ENCODE assay signal across 15 mouse cellular contexts in the genomic region with DNA sequence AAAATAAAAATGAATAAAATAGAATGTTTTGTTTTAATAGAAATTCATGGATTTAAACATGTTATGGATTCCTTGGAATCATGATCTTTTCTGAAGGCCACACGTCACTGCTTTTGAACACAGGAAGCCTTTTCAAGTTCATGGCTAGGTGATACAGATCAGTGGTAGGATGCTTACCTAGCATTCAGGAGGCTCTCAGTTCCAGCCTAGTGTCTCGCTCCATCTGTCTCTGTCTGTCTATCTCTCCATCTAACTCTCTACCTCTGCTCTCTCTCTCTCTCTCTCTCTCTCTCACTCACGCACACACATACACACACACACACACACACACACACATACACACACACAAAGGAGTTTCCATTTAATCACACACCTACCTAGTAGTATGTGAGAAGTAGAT.
"Had no signal": no experiment of that assay in that cellular context is flagged by ENCODE, and none has a peak within 500 bp of the region (broad histone marks: within the 10 kb centered on the region; RNA-seq: fewer than 3 reads in every experiment).

No protein-coding gene starts in this region.

- H3K27me3 ChIP-seq: liver, embryonic 13.5 days; midbrain, embryonic 12.5 days; midbrain, embryonic 15.5 days; neural tube, embryonic 13.5 days had no signal

- ATAC-seq: midbrain, embryonic 15.5 days had no signal

- H3K4me2 ChIP-seq: liver, embryonic 13.5 days; midbrain, embryonic 12.5 days; midbrain, embryonic 15.5 days; neural tube, embryonic 13.5 days had no signal

- H3K27ac ChIP-seq: left cerebral cortex, adult 2 months; liver, embryonic 13.5 days; midbrain, embryonic 12.5 days; midbrain, embryonic 15.5 days; neural tube, embryonic 13.5 days had no signal

- DNase-seq: kidney, postnatal 10 days; kidney, postnatal 36 days; layer of hippocampus, postnatal 36 days; liver, embryonic 13.5 days; lung, adult 2 months; lung, postnatal 14 days; lung, postnatal 4 days; retina, postnatal 1 day; right cerebral cortex, postnatal 25 days; thymus, adult 18-20 months; thymus, postnatal 4 days had no signal

- H3K9ac ChIP-seq: liver, embryonic 13.5 days; midbrain, embryonic 12.5 days; midbrain, embryonic 15.5 days; neural tube, embryonic 13.5 days had no signal

- H3K4me1 ChIP-seq: midbrain, embryonic 12.5 days; midbrain, embryonic 15.5 days; neural tube, embryonic 13.5 days had no signal

- H3K9me3 ChIP-seq: liver, embryonic 13.5 days; midbrain, embryonic 12.5 days; midbrain, embryonic 15.5 days; neural tube, embryonic 13.5 days had no signal

- H3K4me3 ChIP-seq: left cerebral cortex, adult 2 months; liver, embryonic 13.5 days; midbrain, embryonic 12.5 days; midbrain, embryonic 15.5 days; neural tube, embryonic 13.5 days had no signal
